16 mouse cellular contexts compared by ENCODE assay signal in the genomic region with DNA sequence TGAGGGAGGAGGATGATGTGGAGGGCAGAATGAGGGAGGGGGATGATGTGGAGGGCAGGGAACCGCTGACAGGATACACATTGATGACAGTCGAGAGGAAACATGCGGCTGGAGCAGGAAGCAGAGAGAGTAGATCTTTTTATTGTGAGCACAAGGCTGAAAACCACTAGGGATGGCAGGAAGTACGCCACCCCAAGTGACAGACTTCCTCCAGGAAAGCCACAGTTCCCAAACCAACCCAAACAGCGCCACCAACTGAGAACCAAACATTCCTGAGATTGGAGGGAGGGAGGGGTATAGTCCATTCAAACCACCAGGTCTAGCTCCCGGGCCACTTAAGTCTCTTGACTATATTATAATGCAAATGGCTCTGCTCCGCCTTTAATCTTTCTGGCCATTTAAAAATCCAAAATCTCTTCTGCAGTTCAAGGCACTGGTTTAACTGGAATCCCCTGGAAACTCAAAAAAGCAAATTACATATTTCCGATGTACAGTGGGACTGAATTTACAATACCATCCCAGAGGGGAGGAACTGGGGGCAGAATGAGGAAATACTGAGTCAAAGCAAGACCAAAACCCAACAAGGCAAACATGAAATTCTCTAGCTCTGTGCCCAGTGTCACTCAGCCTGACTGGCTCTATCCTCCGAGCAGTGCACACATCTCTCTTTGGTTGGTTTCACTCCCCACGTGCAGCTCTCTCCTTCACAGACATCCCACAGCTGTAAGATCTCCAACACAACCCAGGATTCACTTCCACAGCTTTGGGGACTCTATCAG. TPM values are rescaled to one million over a fixed set of nuclear protein-coding genes. Genes with fewer than 3 reads are reported as not detected.
A peak's percentile ranks its signal among the peaks of the same experiment; 100 is the strongest.
DNase-seq lines count a peak whose midpoint lies in the region; ATAC-seq and TF ChIP-seq lines count a peak whose summit lies in the region.
"Had no signal": no experiment of that assay in that cellular context is flagged by ENCODE, and none has a peak within 500 bp of the region (broad histone marks: within the 10 kb centered on the region; RNA-seq: fewer than 3 reads in every experiment).

No protein-coding gene starts in this region.

- no peaks in the 10 kb centered on the region for H3K36me3 ChIP-seq in heart, postnatal 0 days (replicated peaks; ENCODE audit: control insufficient read depth, insufficient read depth, low read length)
- H3K36me3 ChIP-seq in lung, postnatal 0 days (ENCODE audit: insufficient read depth, low read length): no peaks in the 10 kb centered on the region
- H3K36me3 ChIP-seq in ES-E14 (ENCODE audit: control insufficient read depth, insufficient read depth, low read length, poor library complexity, severe bottlenecking): peaks cover 2% of the 10 kb centered on the region; the same call in 1 of the 2 replicates
- no peaks in the 10 kb centered on the region for H3K36me3 ChIP-seq in heart, embryonic 11.5 days (ENCODE audit: control insufficient read depth, insufficient read depth, low read length)
- H3K36me3 ChIP-seq: liver, embryonic 13.5 days; neural tube, embryonic 13.5 days had no signal

- intact Hi-C loops in heart, postnatal 36 days (cut with DNase I): no loop called here

- no peaks in the 10 kb centered on the region for H3K27me3 ChIP-seq in heart, postnatal 0 days (ENCODE audit: control insufficient read depth, insufficient read depth, low read length)
- no peaks in the 10 kb centered on the region for H3K27me3 ChIP-seq in lung, postnatal 0 days (replicated peaks; ENCODE audit: insufficient read depth, low read length)
- H3K27me3 ChIP-seq in heart, embryonic 11.5 days (ENCODE audit: control insufficient read depth, insufficient read depth, low read length): no peaks in the 10 kb centered on the region
- H3K27me3 ChIP-seq: liver, embryonic 13.5 days; neural tube, embryonic 13.5 days had no signal

- H3K9me3 ChIP-seq in heart, postnatal 0 days (replicated peaks; ENCODE audit: control insufficient read depth, low read length): no peaks in the 10 kb centered on the region
- H3K9me3 ChIP-seq in lung, postnatal 0 days (ENCODE audit: low read length): no peaks in the 10 kb centered on the region
- H3K9me3 ChIP-seq in ES-E14 (ENCODE audit: control insufficient read depth, insufficient read depth, low read depth, low read length): no peaks in the 10 kb centered on the region
- no peaks in the 10 kb centered on the region for H3K9me3 ChIP-seq in heart, embryonic 11.5 days (replicated peaks; ENCODE audit: control insufficient read depth, low read length)
- H3K9me3 ChIP-seq: limb, embryonic 10.5 days; liver, embryonic 13.5 days; neural tube, embryonic 13.5 days had no signal

- peaks cover 11% of the 10 kb centered on the region for H3K4me1 ChIP-seq in heart, postnatal 0 days (ENCODE audit: control insufficient read depth, insufficient read depth)
- H3K4me1 ChIP-seq in lung, postnatal 0 days (ENCODE audit: insufficient read depth, low read depth, low read length): peaks cover 13% of the 10 kb centered on the region
- H3K4me1 ChIP-seq in lung, adult 2 months (ENCODE audit: control insufficient read depth, insufficient read depth, low read length): no peaks in the 10 kb centered on the region
- H3K4me1 ChIP-seq in ES-E14 (ENCODE audit: control insufficient read depth in 2 of 2, insufficient read depth in 2 of 2, low read length in 2 of 2, poor library complexity in 1 of 2): peaks cover 18 to 21% of the 10 kb centered on the region in 2 experiments
- peaks cover 39% of the 10 kb centered on the region for H3K4me1 ChIP-seq in heart, embryonic 11.5 days (ENCODE audit: control insufficient read depth, insufficient read depth, low read length)
- H3K4me1 ChIP-seq: liver, embryonic 13.5 days had no signal

- no peak overlapping the region for H3K27ac ChIP-seq in heart, postnatal 0 days (ENCODE audit: low read depth)
- no peak overlapping the region for H3K27ac ChIP-seq in lung, postnatal 0 days (ENCODE audit: low read length)
- peak overlapping the region; percentile 60; the same call in 1 of the 2 replicates for H3K27ac ChIP-seq in ES-E14 (ENCODE audit: insufficient read depth, low read depth, low read length, poor library complexity, severe bottlenecking)
- no peak overlapping the region for H3K27ac ChIP-seq in heart, embryonic 11.5 days (ENCODE audit: low read depth, low read length)
- H3K27ac ChIP-seq: limb, embryonic 10.5 days; liver, embryonic 13.5 days; macrophage; neural tube, embryonic 13.5 days had no signal

- H3K4me2 ChIP-seq in heart, postnatal 0 days (ENCODE audit: low read depth, low read length): no peak overlapping the region
- H3K4me2 ChIP-seq in lung, postnatal 0 days (replicated peaks; ENCODE audit: low read depth, low read length): no peak overlapping the region
- H3K4me2 ChIP-seq in heart, embryonic 11.5 days: no peak overlapping the region
- H3K4me2 ChIP-seq: liver, embryonic 13.5 days; neural tube, embryonic 13.5 days had no signal

- no peak for TF ChIP-seq CTCF in heart, postnatal 0 days (IDR thresholded peaks at IDR 0.05; ENCODE audit: low read depth)
- peak; percentile 42 for TF ChIP-seq CTCF in lung, postnatal 0 days (IDR thresholded peaks at IDR 0.05)
- no peak for TF ChIP-seq CTCF in lung, adult 2 months (IDR thresholded peaks at IDR 0.05; ENCODE audit: insufficient read depth, low read length)

- no peak for TF ChIP-seq EP300 in heart, postnatal 0 days (IDR thresholded peaks at IDR 0.05; ENCODE audit: low read depth)
- TF ChIP-seq EP300 in lung, postnatal 0 days (IDR thresholded peaks at IDR 0.05): no peak

- no peak overlapping the region for H3K4me3 ChIP-seq in heart, postnatal 0 days (ENCODE audit: low read depth, low read length)
- no peak overlapping the region for H3K4me3 ChIP-seq in lung, postnatal 0 days (ENCODE audit: low read depth, low read length)
- H3K4me3 ChIP-seq in lung, adult 2 months (replicated peaks; ENCODE audit: extremely low read depth, low read depth, low read length): no peak overlapping the region
- no peak overlapping the region for H3K4me3 ChIP-seq in ES-E14 (ENCODE audit: insufficient read depth in 1 of 2, low read depth in 1 of 2, low read length in 2 of 2, poor library complexity in 1 of 2, severe bottlenecking in 1 of 2)
- no peak overlapping the region for H3K4me3 ChIP-seq in heart, embryonic 11.5 days (ENCODE audit: low read depth, low read length)
- H3K4me3 ChIP-seq: limb, embryonic 10.5 days; liver, embryonic 13.5 days; neural tube, embryonic 13.5 days had no signal

- WGBS in heart, postnatal 0 days: 57% methylated on average over 10 of the region's 10 CpGs
- 55% methylated on average over 10 of the region's 10 CpGs for WGBS in lung, postnatal 0 days
- WGBS in lung, adult 2 months: 44% methylated on average over 10 of the region's 10 CpGs
- WGBS in heart, embryonic 11.5 days (ENCODE audit: insufficient replicate concordance): 57% methylated on average over 10 of the region's 10 CpGs

- in situ Hi-C loops in ES-E14 (cut with MboI; ENCODE audit: low sequenced_read_pairs in 2 of 2, unreplicated experiment in 2 of 2): no loop called here

- TF ChIP-seq POLR2A in lung, adult 2 months (IDR thresholded peaks at IDR 0.05; ENCODE audit: borderline replicate concordance, extremely low read depth, low read depth, low read length): no peak

- DNase-seq in heart, postnatal 0 days (ENCODE audit: low spot score): no peak
- no peak for DNase-seq in heart, postnatal 36 days
- no peak for DNase-seq in lung, postnatal 0 days (ENCODE audit: low spot score)
- DNase-seq in lung, adult 2 months: no peak
- peak; percentile 73 for DNase-seq in ES-E14 (ENCODE audit: low read depth, low spot score)
- DNase-seq in kidney, postnatal 36 days: peak; percentile 59 to 61
- DNase-seq: cerebellum, adult 18-20 months; heart, postnatal 14 days; layer of hippocampus, postnatal 36 days; liver, embryonic 13.5 days; thymus, adult 2 months had no signal

- ATAC-seq in heart, postnatal 0 days (ENCODE audit: insufficient read depth, low read depth): peak; percentile 27; the same call in 1 of the 2 replicates
- peak; percentile 19; the same call in 1 of the 2 replicates for ATAC-seq in lung, postnatal 0 days
- ATAC-seq in heart, embryonic 11.5 days (replicated peaks; ENCODE audit: insufficient number of reproducible peaks, low FRiP score, low TSS enrichment): no peak
- ATAC-seq: inflammation-experienced regulatory T-cells, adult 6 months had no signal

- H3K9ac ChIP-seq in heart, postnatal 0 days (replicated peaks; ENCODE audit: low read depth, low read length): no peak overlapping the region
- no peak overlapping the region for H3K9ac ChIP-seq in lung, postnatal 0 days (replicated peaks; ENCODE audit: low read depth)
- no peak overlapping the region for H3K9ac ChIP-seq in ES-E14 (ENCODE audit: insufficient read depth, low read depth, low read length, poor library complexity, severe bottlenecking)
- no peak overlapping the region for H3K9ac ChIP-seq in heart, embryonic 11.5 days (ENCODE audit: low read depth, low read length)
- H3K9ac ChIP-seq: liver, embryonic 13.5 days; neural tube, embryonic 13.5 days had no signal

TF ChIP-seq in ES-E14, 5 proteins besides CTCF, POLR2A, EP300 and RAD21:
- TF ChIP-seq MAFK (IDR thresholded peaks at IDR 0.05; ENCODE audit: insufficient read depth, low read depth, low read length) (no peak), HCFC1 (IDR thresholded peaks at IDR 0.05; ENCODE audit: borderline replicate concordance, insufficient read depth, low read length) (no peak), ZNF384 (IDR thresholded peaks at IDR 0.05; ENCODE audit: low read depth, low read length) (no peak), CHD2 (IDR thresholded peaks at IDR 0.05; ENCODE audit: low read depth, low read length) (no peak), ZC3H11A (IDR thresholded peaks at IDR 0.05; ENCODE audit: borderline replicate concordance, low read depth, low read length) (no peak)

RNA-seq across cellular contexts. Expression of a gene that starts 30.6 kb away (rescaled TPM):
- 1.3 and 8.8 TPM in 2 replicates for total RNA-seq in heart, postnatal 0 days (2014; rRNA removed; ENCODE audit: low replicate concordance)
- polyA plus RNA-seq in heart, postnatal 0 days (2015; fragmentation: Nextera tagmentation; extraction: Ambion mirVana): 9.0 and 9.2 TPM in 2 replicates
- total RNA-seq in heart, postnatal 36 days (2021): 10 to 100 TPM; 10.5 to 11.9 TPM
- 17.5 and 18.6 TPM in 2 replicates for polyA plus RNA-seq in lung, postnatal 0 days (2015; fragmentation: Nextera tagmentation; extraction: Ambion mirVana)
- polyA plus RNA-seq in lung, adult 2 months (2012; rRNA removed): 27.8 and 30.1 TPM in 2 replicates
- total RNA-seq in ES-E14 (2012; rRNA removed): 12.5 and 14.5 TPM in 2 replicates
- 15.6 and 15.7 TPM in 2 replicates for polyA plus RNA-seq in heart, embryonic 11.5 days (2014; fragmentation: Nextera tagmentation; extraction: Ambion mirVana)
- polyA plus RNA-seq: macrophage had no signal

Comparison
In these comparisons a context has a peak if more than half of its experiments do, and no peak if none do; other contexts are left out.
1. DNase-seq: peak in ES-E14 (single experiment) and kidney, postnatal 36 days (2 of 2); none in heart, postnatal 0 days (single experiment), heart, postnatal 36 days (0 of 2), lung, postnatal 0 days (single experiment) and lung, adult 2 months (single experiment).